Mouse (Mus musculus) 416B (cell line): ENCODE results near the gene Moap1.

Experiments used
- DNase-seq: peaks from one replicate; pipeline ENCODE4 v3.0.0; 2011; ENCODE audit warnings: low read depth

The Moap1 gene

GRCm38 (mm10) chr12:102742056-102742455, 1.4 kb downstream of the Moap1 start:
- no peak for DNase-seq

DNA sequence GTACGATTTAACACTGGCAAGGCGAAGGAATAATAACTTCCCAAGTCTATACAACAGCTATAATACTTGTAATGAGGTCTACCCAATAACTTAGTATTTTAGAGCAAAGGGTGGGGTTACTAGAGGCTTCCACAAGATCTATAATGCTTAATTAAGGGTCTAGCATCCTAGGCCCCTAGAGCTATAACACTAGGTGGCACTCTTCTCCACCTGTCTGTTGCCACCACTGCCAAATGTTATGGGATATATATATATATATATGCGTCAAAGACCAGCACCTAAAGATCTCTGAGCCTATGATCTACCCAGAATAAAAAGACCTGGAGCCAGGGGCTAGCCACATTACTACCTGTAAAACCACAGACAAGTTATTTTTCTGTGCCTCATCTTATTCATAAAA, 3.2 kb downstream of the Moap1 start:
- DNase-seq: peak; percentile 59

DNA sequence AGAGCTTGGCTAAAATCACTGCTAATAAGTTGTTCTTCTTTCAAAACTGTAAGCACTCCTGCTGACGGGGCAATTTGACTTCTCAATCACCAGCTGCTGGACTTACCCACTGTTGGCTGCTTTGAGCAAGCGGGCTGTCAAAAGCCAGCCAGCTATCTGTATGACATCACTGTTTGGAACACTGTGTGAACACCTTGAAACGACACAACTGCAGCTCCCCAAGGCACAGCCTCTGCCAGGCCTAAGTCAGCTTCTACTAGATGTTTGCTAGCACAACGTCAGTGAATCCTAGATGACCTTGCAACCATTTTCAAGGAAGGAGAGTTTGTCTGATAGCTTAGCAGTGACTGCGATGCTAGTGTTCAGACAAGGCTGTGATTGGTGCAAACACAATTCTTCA, 4.4 kb downstream of the Moap1 start:
- DNase-seq: no peak

DNA sequence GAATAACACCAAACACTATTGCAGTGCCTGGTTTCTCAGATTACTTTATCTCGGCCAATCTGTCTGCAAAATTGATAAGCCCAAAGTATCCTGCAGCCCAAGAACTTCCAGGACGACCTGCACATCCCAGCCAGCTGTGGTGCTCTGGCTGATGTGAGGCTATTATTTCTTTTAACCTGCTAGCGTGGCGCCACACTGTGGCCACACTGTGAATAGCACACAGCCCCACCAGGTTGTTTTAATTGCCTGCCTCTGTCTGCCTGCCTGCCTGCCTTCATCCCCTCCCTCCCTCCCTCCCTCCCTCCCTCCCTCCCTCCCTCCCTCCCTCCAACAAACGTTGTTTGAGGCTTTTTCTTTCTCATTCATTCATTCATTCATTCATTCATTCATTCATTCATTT, 10.1 kb downstream of the Moap1 start:
- DNase-seq: peak; percentile 72

GRCm38 (mm10) chr12:102730798-102731619, 12.5 kb downstream of the Moap1 start:
- DNase-seq: no peak

DNA sequence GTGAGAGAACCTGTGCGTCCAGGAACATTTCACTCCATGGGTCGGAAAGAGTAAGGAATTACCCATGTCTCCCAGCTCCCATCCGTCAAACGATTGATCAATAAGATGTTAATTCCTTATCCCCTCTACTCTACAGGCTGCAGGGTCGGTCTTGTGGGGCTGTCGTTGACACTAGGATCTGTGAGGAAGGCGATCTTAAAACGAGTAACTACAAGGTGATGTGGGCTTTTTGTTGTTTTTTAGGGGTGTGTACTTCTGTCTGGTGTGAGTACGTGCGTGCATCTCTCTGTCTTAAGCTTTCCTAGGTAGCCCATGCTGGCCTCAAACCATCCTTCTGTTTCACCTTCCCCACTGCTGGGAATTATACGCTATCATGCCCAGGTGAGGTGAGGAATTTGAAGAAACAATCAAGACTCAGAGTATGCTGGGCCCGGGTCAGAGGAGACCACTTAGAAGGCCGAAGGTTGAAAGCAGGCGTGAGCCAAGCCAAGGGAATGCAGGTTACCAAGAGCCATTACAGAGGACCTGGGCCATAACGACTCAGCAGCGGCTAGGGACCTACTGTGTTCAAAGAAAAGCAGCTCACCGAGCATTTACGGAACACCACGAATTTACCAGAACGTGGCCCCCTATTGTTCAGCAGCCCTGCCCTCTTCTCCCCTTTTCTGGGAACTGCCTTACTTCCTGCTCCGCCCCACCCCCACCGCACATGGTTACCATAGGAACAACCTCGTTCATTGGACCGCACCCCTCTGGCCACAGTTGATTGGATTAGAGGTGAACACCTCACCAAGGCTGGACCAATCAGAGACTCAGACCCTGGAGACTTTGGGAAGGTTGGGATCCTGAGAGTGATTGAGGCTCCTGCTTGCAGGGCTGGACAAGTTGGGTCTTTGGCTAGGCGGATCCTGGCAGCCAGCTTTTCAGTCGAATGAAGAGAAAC, 13.3 kb downstream of the Moap1 start:
- DNase-seq: peak; percentile 41

DNA sequence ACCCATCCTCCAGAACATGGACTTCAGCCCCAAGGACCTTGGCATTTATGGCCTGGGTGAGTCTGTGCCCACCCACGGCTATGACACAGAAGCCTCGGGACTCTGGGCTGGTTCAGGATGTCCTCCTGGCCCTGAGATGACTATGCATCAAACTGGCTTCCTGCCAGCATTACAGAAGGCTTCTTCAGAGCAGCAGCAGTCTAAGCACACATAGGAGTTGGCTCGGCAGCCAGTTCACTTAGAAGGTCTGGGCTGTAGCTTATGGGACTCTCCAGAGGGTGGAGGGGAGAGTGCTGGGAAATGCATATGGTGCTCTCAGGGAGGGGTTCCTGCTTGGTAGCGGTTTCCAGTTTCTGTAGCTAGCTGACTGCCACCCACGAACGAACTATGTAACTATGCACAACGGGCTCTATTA, 17.7 kb downstream of the Moap1 start:
- DNase-seq: peak; percentile 49

GRCm38 (mm10) chr12:102725146-102725545, 18.3 kb downstream of the Moap1 start:
- DNase-seq: no peak

GRCm38 (mm10) chr12:102723861-102724260, 19.6 kb downstream of the Moap1 start:
- no peak for DNase-seq

GRCm38 (mm10) chr12:102722966-102723365, 20.5 kb downstream of the Moap1 start:
- DNase-seq: peak; percentile 45

DNA sequence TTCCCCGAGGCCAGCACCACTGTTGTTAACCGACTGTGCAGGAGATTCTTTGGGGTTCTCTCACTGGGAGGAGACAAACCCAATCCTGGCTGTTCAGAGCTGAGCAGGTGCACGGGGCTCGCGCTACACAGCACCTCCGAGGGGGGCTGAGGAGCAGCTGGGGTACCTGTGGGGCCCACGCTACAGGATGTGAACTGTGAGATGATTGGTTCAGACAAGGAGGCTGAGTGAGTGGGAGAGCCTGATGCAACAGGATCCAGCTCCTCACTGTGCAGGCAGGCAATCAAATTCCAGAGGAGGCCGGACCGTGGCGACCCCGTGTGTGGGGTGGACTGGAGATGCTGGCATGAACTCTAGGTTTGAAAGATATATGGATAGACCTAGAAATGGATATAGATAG, 21.0 kb downstream of the Moap1 start:
- DNase-seq: no peak

- peak; percentile 56 for DNase-seq
Measured at GRCm38 (mm10) chr12:102719552-102720315, 23.7 kb downstream of the Moap1 start.

- DNase-seq: no peak
Measured at GRCm38 (mm10) chr12:102714654-102715395, 28.6 kb downstream of the Moap1 start.

- no peak for DNase-seq
Measured at GRCm38 (mm10) chr12:102714116-102714515, 29.3 kb downstream of the Moap1 start.

- DNase-seq: no peak
Measured at GRCm38 (mm10) chr12:102713153-102713865, 30.2 kb downstream of the Moap1 start.

- no peak for DNase-seq
Measured at GRCm38 (mm10) chr12:102710851-102711375, 32.5 kb downstream of the Moap1 start.

DNA sequence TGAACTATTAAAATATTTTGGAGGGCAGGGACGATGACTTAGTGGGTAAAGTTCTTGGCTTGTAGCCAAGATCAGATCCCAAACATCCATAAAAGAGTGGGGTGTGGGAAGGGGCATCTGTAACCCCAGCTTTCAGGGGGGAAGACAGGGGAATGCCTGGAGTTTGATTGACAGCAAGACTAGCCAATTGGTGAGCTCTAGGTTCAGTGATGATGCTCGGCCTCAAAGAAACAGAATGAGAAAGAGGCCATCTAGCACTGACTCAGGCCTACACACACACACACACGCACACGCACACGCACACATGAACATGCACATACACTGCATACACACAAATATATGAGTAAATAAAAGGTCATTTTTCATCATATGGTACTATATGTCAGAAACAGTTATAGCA, 33.6 kb downstream of the Moap1 start:
- no peak for DNase-seq

GRCm38 (mm10) chr12:102708220-102708619, 35.2 kb downstream of the Moap1 start:
- DNase-seq: peak; percentile 73

DNA sequence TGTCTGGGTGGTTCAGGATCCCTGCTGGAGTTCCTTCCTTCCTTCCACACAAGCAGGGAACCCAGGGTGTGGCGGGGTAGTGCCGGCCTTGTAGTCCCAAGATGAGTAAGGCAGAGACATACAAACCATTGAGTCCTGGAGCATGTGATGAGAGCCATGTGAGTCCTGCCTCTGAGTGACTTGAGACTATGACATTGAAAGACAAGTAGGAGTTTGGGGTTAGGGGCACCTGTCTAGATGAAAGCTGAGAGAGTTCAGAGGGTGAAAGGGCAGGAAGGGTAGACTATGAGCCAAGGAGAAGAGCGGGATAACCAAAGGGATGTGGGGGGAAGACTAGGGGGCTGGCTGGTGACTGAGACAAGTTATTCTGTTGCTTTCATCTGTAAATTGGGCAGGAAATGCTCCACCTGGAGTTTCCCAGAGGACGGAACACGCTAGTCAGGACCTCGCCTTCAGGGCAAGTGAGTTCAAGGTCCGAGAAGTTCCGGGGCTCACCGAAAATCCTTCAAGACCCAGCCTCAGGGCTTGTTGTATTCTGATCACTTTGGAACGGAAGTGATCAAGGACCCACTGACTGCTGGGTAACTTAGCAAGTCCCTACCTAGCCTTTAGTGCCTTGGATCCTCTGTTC, 36.5 kb downstream of the Moap1 start:
- DNase-seq: no peak
